Mouse (Mus musculus) hindbrain, postnatal 0 days (tissue): ENCODE data around the gene Shisal1. TPM values are rescaled to one million over a fixed set of nuclear protein-coding genes. Genes with fewer than 3 reads are reported as not detected.

ENCODE experiments used
- ATAC-seq: fragments of 200-750 bp; cut with Nextera tagmentation; 2 replicates; pipeline ENCODE4 v1.8.0; 2017; ENCODE audit warnings: mild to moderate bottlenecking, moderate TSS enrichment, moderate library complexity
- DNase-seq: peaks from one replicate; pipeline ENCODE4 v3.0.0-alpha.2; 2015; ENCODE audit warnings: low spot score
- H3K27ac ChIP-seq: fragments of 300-500 bp; sonication (generic); 2 replicates; pipeline ENCODE4 v1.5.1; 2014; ENCODE audit warnings: mild to moderate bottlenecking
- H3K27me3 ChIP-seq: fragments of 300-500 bp; sonication (generic); 2 replicates; pipeline ENCODE4 v1.6.1; 2014; ENCODE audit warnings: low read length, mixed read lengths; ENCODE audit not compliant: insufficient read depth
- H3K36me3 ChIP-seq: fragments of 300-500 bp; sonication (generic); 2 replicates; pipeline ENCODE4 v1.6.1; 2014; ENCODE audit warnings: low read length, mixed read lengths; ENCODE audit not compliant: insufficient read depth
- H3K4me1 ChIP-seq: fragments of 300-500 bp; sonication (generic); 2 replicates; pipeline ENCODE4 v1.6.1; 2014; ENCODE audit warnings: antibody characterized with exemption, low read length, mixed read lengths; ENCODE audit not compliant: insufficient read depth
- H3K4me2 ChIP-seq: fragments of 300-500 bp; sonication (generic); 2 replicates; pipeline ENCODE4 v1.6.1; 2014; ENCODE audit warnings: low read depth, mild to moderate bottlenecking, low read length, moderate library complexity, mixed read lengths
- H3K4me3 ChIP-seq: fragments of 300-500 bp; sonication (generic); 2 replicates; pipeline ENCODE4 v1.5.1; 2014; ENCODE audit warnings: low read length
- H3K9ac ChIP-seq: fragments of 300-500 bp; sonication (generic); replicated peaks from 2 replicates; pipeline ENCODE4 v1.6.1; 2014; ENCODE audit warnings: mild to moderate bottlenecking, low read length, moderate library complexity, mixed read lengths
- H3K9me3 ChIP-seq: fragments of 300-500 bp; sonication (generic); 2 replicates; pipeline ENCODE4 v1.6.1; 2016; ENCODE audit warnings: low read length, mixed read lengths
- CTCF ChIP-seq: IDR thresholded peaks from 2 replicates; pipeline ENCODE4 v1.5.1; 2016; ENCODE audit warnings: antibody characterized with exemption, control low read depth, low read depth
- WGBS: fragments of 180-500 bp; shearing (Covaris S2); extraction: QIAGEN DNeasy Blood & Tissue Kit; methylation state at CpG from one replicate; pipeline ENCODE4 v1.1.7; 2014; 5-methylcytosine and 5-hydroxymethylcytosine counted together
- polyA plus RNA-seq: library from polyadenylated mRNA; unstranded; fragments of >200 nt; fragmentation: Nextera tagmentation; extraction: Ambion mirVana; gene quantifications from 2 replicates; pipeline ENCODE4 v1.2.1, GENCODE M21; 2015
- total RNA-seq: library from RNA; depleted of rRNA; stranded (reverse); fragments of >200 nt; gene quantifications from 2 replicates; pipeline ENCODE4 v1.2.3, GENCODE M21; 2014

The Shisal1 gene
- total and polyA plus RNA-seq, 2 experiments from 2014 or later, result 14.6 to 46.5 TPM

- ATAC-seq (peak; percentile 21; the same call in 1 of the 2 replicates), DNase-seq (peak; percentile 7)
- H3K4me1 ChIP-seq, result peaks cover 1% of the 10 kb centered on the region
- WGBS, result 54% methylated on average over 17 of the region's 17 CpGs
- H3K9me3 ChIP-seq, result no peaks in the 10 kb centered on the region
- no peak overlapping the region for H3K9ac ChIP-seq
- H3K4me2 ChIP-seq, result no peak overlapping the region
- no peaks in the 10 kb centered on the region for H3K36me3 ChIP-seq
- no peak overlapping the region for H3K4me3 ChIP-seq
- H3K27me3 ChIP-seq, result no peaks in the 10 kb centered on the region
- no peak overlapping the region for H3K27ac ChIP-seq
- TF ChIP-seq CTCF, result no peak
These were observed 81.1 kb downstream of the Shisal1 start for GRCm38 (mm10) chr15:84365675-84366381.

GRCm38 (mm10) chr15:84364746-84365145, 82.2 kb downstream of the Shisal1 start:
- TF ChIP-seq CTCF, result no peak
- H3K27me3 ChIP-seq, result no peaks in the 10 kb centered on the region
- no peaks in the 10 kb centered on the region for H3K36me3 ChIP-seq
- H3K9ac ChIP-seq, result no peak overlapping the region
- ATAC-seq, result no peak
- WGBS, result 70% methylated on average over 3 of the region's 3 CpGs
- no peak overlapping the region for H3K27ac ChIP-seq
- H3K4me2 ChIP-seq, result no peak overlapping the region
- no peak for DNase-seq
- H3K9me3 ChIP-seq, result no peaks in the 10 kb centered on the region
- no peak overlapping the region for H3K4me3 ChIP-seq
- peaks cover 8% of the 10 kb centered on the region for H3K4me1 ChIP-seq

- Histone ChIP-seq H3K27me3 (no peaks in the 10 kb centered on the region), H3K9me3 (no peaks in the 10 kb centered on the region), H3K27ac (no peak overlapping the region), H3K4me3 (no peak overlapping the region), H3K4me1 (peaks cover 11% of the 10 kb centered on the region), H3K4me2 (no peak overlapping the region), H3K36me3 (no peaks in the 10 kb centered on the region), H3K9ac (no peak overlapping the region)
- TF ChIP-seq CTCF, result no peak
- ATAC-seq, result no peak
- no peak for DNase-seq
- WGBS, result 80% methylated on average over 5 of the region's 5 CpGs
These were observed 91.8 kb downstream of the Shisal1 start for GRCm38 (mm10) chr15:84355081-84355480.

GRCm38 (mm10) chr15:84351915-84352844, 94.7 kb downstream of the Shisal1 start:
- no peak overlapping the region for H3K4me3 ChIP-seq
- WGBS, result 49% methylated on average over 21 of the region's 21 CpGs
- peak; percentile 56 for ATAC-seq
- H3K4me2 ChIP-seq, result no peak overlapping the region
- H3K27ac ChIP-seq, result peak overlapping the region; percentile 62
- no peaks in the 10 kb centered on the region for H3K9me3 ChIP-seq
- no peak for TF ChIP-seq CTCF
- H3K4me1 ChIP-seq, result peaks cover 11% of the 10 kb centered on the region
- H3K27me3 ChIP-seq, result no peaks in the 10 kb centered on the region
- DNase-seq, result peak; percentile 75
- H3K36me3 ChIP-seq, result no peaks in the 10 kb centered on the region
- H3K9ac ChIP-seq, result no peak overlapping the region

- TF ChIP-seq CTCF, result no peak
These were observed 95.6 kb downstream of the Shisal1 start for GRCm38 (mm10) chr15:84351342-84351741.

GRCm38 (mm10) chr15:84349915-84350738, 96.8 kb downstream of the Shisal1 start:
- TF ChIP-seq CTCF, result no peak
- H3K4me1 ChIP-seq, result peaks cover 11% of the 10 kb centered on the region
- 43% methylated on average over 14 of the region's 14 CpGs for WGBS
- H3K4me2 ChIP-seq, result no peak overlapping the region
- H3K4me3 ChIP-seq, result no peak overlapping the region
- H3K9me3 ChIP-seq, result no peaks in the 10 kb centered on the region
- H3K9ac ChIP-seq, result no peak overlapping the region
- no peaks in the 10 kb centered on the region for H3K27me3 ChIP-seq
- no peak overlapping the region for H3K27ac ChIP-seq
- no peaks in the 10 kb centered on the region for H3K36me3 ChIP-seq
- no peak for DNase-seq
- ATAC-seq, result no peak

More at GRCm38 (mm10) chr15:84351342-84351741, 95.6 kb downstream of the Shisal1 start:
- ATAC-seq, result no peak
- no peak for DNase-seq
- H3K27ac ChIP-seq, result no peak overlapping the region
- H3K36me3 ChIP-seq, result no peaks in the 10 kb centered on the region
- H3K4me1 ChIP-seq, result peaks cover 11% of the 10 kb centered on the region
- H3K9me3 ChIP-seq, result no peaks in the 10 kb centered on the region
- no peak overlapping the region for H3K9ac ChIP-seq
- 85% methylated on average over 7 of the region's 7 CpGs for WGBS
- H3K27me3 ChIP-seq, result no peaks in the 10 kb centered on the region
- no peak overlapping the region for H3K4me3 ChIP-seq
- H3K4me2 ChIP-seq, result no peak overlapping the region
